ENCODE assay signal across 8 mouse cellular contexts in genomic region chr13:107890866-107891821, GRCm38 (mm10).
DNase-seq lines count a peak whose midpoint lies in the region; ATAC-seq and TF ChIP-seq lines count a peak whose summit lies in the region.

No protein-coding gene starts in this region.

- no peaks in the 10 kb centered on the region; the same call in 1 of the 2 replicates for H3K4me1 ChIP-seq in brown adipose tissue, adult 24 weeks (ENCODE audit: control insufficient read depth, insufficient read depth, insufficient read length, low read length)
- peaks cover 18% of the 10 kb centered on the region for H3K4me1 ChIP-seq in forebrain, embryonic 13.5 days
- H3K4me1 ChIP-seq in heart, postnatal 0 days (ENCODE audit: control insufficient read depth, insufficient read depth) = peaks cover 9% of the 10 kb centered on the region; the same call in 1 of the 2 replicates
- H3K4me1 ChIP-seq in neural tube, embryonic 13.5 days (replicated peaks) = peaks cover 25% of the 10 kb centered on the region
- peaks cover 8% of the 10 kb centered on the region; the same call in 1 of the 2 replicates for H3K4me1 ChIP-seq in thymus, adult 2 months (replicated peaks; ENCODE audit: control insufficient read depth, insufficient read depth, low read length)

- WGBS in forebrain, embryonic 13.5 days = under 1% methylated on average over 93 of the region's 95 CpGs
- under 1% methylated on average over 90 of the region's 95 CpGs for WGBS in heart, postnatal 0 days
- under 1% methylated on average over 75 of the region's 95 CpGs for WGBS in neural tube, embryonic 13.5 days
- WGBS in thymus, adult 2 months = under 1% methylated on average over 93 of the region's 95 CpGs

- no peaks in the 10 kb centered on the region for H3K36me3 ChIP-seq in forebrain, embryonic 13.5 days (ENCODE audit: poor library complexity, severe bottlenecking)
- no peaks in the 10 kb centered on the region for H3K36me3 ChIP-seq in heart, postnatal 0 days (replicated peaks; ENCODE audit: control insufficient read depth, insufficient read depth, low read length)
- H3K36me3 ChIP-seq in neural tube, embryonic 13.5 days = no peaks in the 10 kb centered on the region
- H3K36me3 ChIP-seq in thymus, adult 2 months (ENCODE audit: control insufficient read depth, insufficient read depth, low read length) = no peaks in the 10 kb centered on the region

- TF ChIP-seq EP300 in heart, postnatal 0 days (IDR thresholded peaks at IDR 0.05; ENCODE audit: low read depth) = no peak

- peak; percentile 10; the same call in 1 of the 2 replicates for ATAC-seq in forebrain, embryonic 13.5 days
- peak; percentile 39 for ATAC-seq in heart, postnatal 0 days (ENCODE audit: insufficient read depth, low read depth)
- ATAC-seq in neural tube, embryonic 13.5 days (ENCODE audit: low read depth) = peak; percentile 7; the same call in 1 of the 2 replicates

- H3K4me2 ChIP-seq in forebrain, embryonic 13.5 days = peak overlapping the region; percentile 74
- H3K4me2 ChIP-seq in heart, postnatal 0 days (ENCODE audit: low read depth, low read length) = peak overlapping the region; percentile 88
- H3K4me2 ChIP-seq in neural tube, embryonic 13.5 days = peak overlapping the region; percentile 72

- H3K9me3 ChIP-seq in forebrain, embryonic 13.5 days (replicated peaks) = no peaks in the 10 kb centered on the region
- H3K9me3 ChIP-seq in heart, postnatal 0 days (replicated peaks; ENCODE audit: control insufficient read depth, low read length) = no peaks in the 10 kb centered on the region
- no peaks in the 10 kb centered on the region for H3K9me3 ChIP-seq in neural tube, embryonic 13.5 days

- peak; percentile 37 to 44 for DNase-seq in CD8-positive naive resting alpha-beta T cell, adult 2 months (ENCODE audit: low read depth in 2 of 2, low spot score in 2 of 2)
- DNase-seq in heart, postnatal 0 days (ENCODE audit: low spot score) = peak; percentile 72
- DNase-seq in kidney, postnatal 4 days = peak; percentile 80 to 90
- DNase-seq in lung, adult 18-20 months = peak; percentile 74 to 76
- peak; percentile 54 for DNase-seq in thymus, adult 2 months

- TF ChIP-seq CTCF in heart, postnatal 0 days (IDR thresholded peaks at IDR 0.05; ENCODE audit: low read depth) = peak; percentile 28
- 0 out of 2 replicates have a peak, but pooled peaks have one; percentile 25 for TF ChIP-seq CTCF in thymus, adult 2 months (IDR thresholded peaks at IDR 0.05; ENCODE audit: borderline replicate concordance, control insufficient read depth, extremely low read depth, insufficient read depth, low read length, poor library complexity)

- H3K27me3 ChIP-seq in forebrain, embryonic 13.5 days = peaks cover 9% of the 10 kb centered on the region
- H3K27me3 ChIP-seq in heart, postnatal 0 days (ENCODE audit: control insufficient read depth, insufficient read depth, low read length) = peaks cover 34% of the 10 kb centered on the region
- no peaks in the 10 kb centered on the region for H3K27me3 ChIP-seq in neural tube, embryonic 13.5 days
- peaks cover 22% of the 10 kb centered on the region for H3K27me3 ChIP-seq in thymus, adult 2 months (ENCODE audit: control insufficient read depth, insufficient read depth, low read length)

- peak overlapping the region; percentile 90 for H3K4me3 ChIP-seq in brown adipose tissue, adult 24 weeks (ENCODE audit: insufficient read depth, low read depth, low read length)
- peak overlapping the region; percentile 95 for H3K4me3 ChIP-seq in forebrain, embryonic 13.5 days
- peak overlapping the region; percentile 75 for H3K4me3 ChIP-seq in heart, postnatal 0 days (ENCODE audit: low read depth, low read length)
- H3K4me3 ChIP-seq in neural tube, embryonic 13.5 days = peak overlapping the region; percentile 97
- H3K4me3 ChIP-seq in thymus, adult 2 months (ENCODE audit: control insufficient read depth, insufficient read depth, low read length) = peak overlapping the region; percentile 65

- peak overlapping the region; percentile 89 for H3K9ac ChIP-seq in forebrain, embryonic 13.5 days
- H3K9ac ChIP-seq in heart, postnatal 0 days (replicated peaks; ENCODE audit: low read depth, low read length) = peak overlapping the region; percentile 81
- H3K9ac ChIP-seq in neural tube, embryonic 13.5 days = peak overlapping the region; percentile 92

- H3K27ac ChIP-seq in brown adipose tissue, adult 24 weeks (replicated peaks; ENCODE audit: low read depth, low read length) = peak overlapping the region; percentile 93
- peak overlapping the region; percentile 98 for H3K27ac ChIP-seq in forebrain, embryonic 13.5 days
- H3K27ac ChIP-seq in heart, postnatal 0 days (ENCODE audit: low read depth) = peak overlapping the region; percentile 98
- peak overlapping the region; percentile 99 for H3K27ac ChIP-seq in neural tube, embryonic 13.5 days (replicated peaks)
- no peak overlapping the region for H3K27ac ChIP-seq in thymus, adult 2 months (ENCODE audit: control insufficient read depth, insufficient read depth, low read length)

- no peak for TF ChIP-seq POLR2A in thymus, adult 2 months (IDR thresholded peaks at IDR 0.05; ENCODE audit: control insufficient read depth, extremely low read depth, insufficient read depth, low read length, poor library complexity)
